Mouse (Mus musculus) hindbrain, embryonic 13.5 days (tissue): ENCODE data around the gene Klhl36. TPM values are rescaled to one million over a fixed set of nuclear protein-coding genes. Genes with fewer than 3 reads are reported as not detected.

Experiments used
- ATAC-seq: fragments of 200-750 bp; cut with Nextera tagmentation; 2 replicates; pipeline ENCODE4 v1.8.0; 2017; ENCODE audit warnings: moderate TSS enrichment; ENCODE audit not compliant: low FRiP score
- H3K27ac ChIP-seq: fragments of 300-500 bp; sonication (generic); 2 replicates; pipeline ENCODE4 v1.5.1; 2015; ENCODE audit warnings: inconsistent platforms, mild to moderate bottlenecking, moderate library complexity
- H3K27me3 ChIP-seq: fragments of 300-500 bp; sonication (generic); 2 replicates; pipeline ENCODE4 v1.6.1; 2015; ENCODE audit warnings: mild to moderate bottlenecking, inconsistent platforms
- H3K36me3 ChIP-seq: fragments of 300-500 bp; sonication (generic); 2 replicates; pipeline ENCODE4 v1.6.1; 2015; ENCODE audit warnings: mild to moderate bottlenecking, inconsistent platforms
- H3K4me1 ChIP-seq: fragments of 300-500 bp; sonication (generic); replicated peaks from 2 replicates; pipeline ENCODE4 v1.6.1; 2015; ENCODE audit warnings: inconsistent platforms
- H3K4me2 ChIP-seq: fragments of 300-500 bp; sonication (generic); 2 replicates; pipeline ENCODE4 v1.6.1; 2015; ENCODE audit warnings: inconsistent platforms, mild to moderate bottlenecking, moderate library complexity
- H3K4me3 ChIP-seq: fragments of 300-500 bp; sonication (generic); 2 replicates; pipeline ENCODE4 v1.5.1; 2015; ENCODE audit warnings: mild to moderate bottlenecking, inconsistent platforms
- H3K9ac ChIP-seq: fragments of 300-500 bp; sonication (generic); 2 replicates; pipeline ENCODE4 v1.6.1; 2015; ENCODE audit warnings: mild to moderate bottlenecking, inconsistent platforms
- H3K9me3 ChIP-seq: fragments of 300-500 bp; sonication (generic); 2 replicates; pipeline ENCODE4 v1.6.1; 2016; ENCODE audit warnings: inconsistent platforms
- WGBS: fragments of 180-500 bp; shearing (Covaris S2); methylation state at CpG from one replicate; pipeline ENCODE4 v1.1.7; 2015; 5-methylcytosine and 5-hydroxymethylcytosine counted together
- polyA plus RNA-seq: library from polyadenylated mRNA; unstranded; fragments of >200 nt; fragmentation: Nextera tagmentation; extraction: Ambion mirVana; gene quantifications from 2 replicates; pipeline ENCODE4 v1.2.1, GENCODE M21; 2015

Klhl36 gene
- polyA plus RNA-seq, 1 experiment from 2014 or later: 14.6 TPM

DNA sequence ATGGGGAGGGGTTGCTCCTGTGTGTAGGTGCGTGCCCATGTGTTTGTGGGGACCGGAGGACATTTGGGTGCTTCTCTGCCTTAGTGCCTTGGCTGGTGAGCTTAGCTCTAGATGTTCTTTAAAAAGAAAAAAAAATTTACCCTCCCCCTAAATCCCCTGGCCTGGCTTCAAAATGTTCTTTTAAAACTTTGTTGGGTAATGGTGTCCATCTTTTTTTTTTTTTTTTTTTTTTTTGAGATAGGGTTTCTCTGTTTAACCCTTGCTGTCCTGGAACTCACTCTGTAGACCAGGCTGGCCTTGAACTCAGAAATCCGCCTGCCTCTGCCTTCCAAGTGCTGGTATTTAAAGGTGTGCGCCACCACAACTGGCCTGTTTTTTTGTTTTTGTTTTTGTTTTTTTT, 53.2 kb downstream of the Klhl36 start:
- Histone ChIP-seq H3K4me1 (peaks cover 54% of the 10 kb centered on the region), H3K9ac (peak overlapping the region; percentile 44; the same call in 1 of the 2 replicates), H3K4me3 (no peak overlapping the region), H3K27ac (no peak overlapping the region), H3K9me3 (no peaks in the 10 kb centered on the region), H3K36me3 (peaks cover 3% of the 10 kb centered on the region; the same call in 1 of the 2 replicates), H3K27me3 (no peaks in the 10 kb centered on the region), H3K4me2 (no peak overlapping the region)
- 89% methylated on average over 4 of the region's 4 CpGs for WGBS
- no peak for ATAC-seq

DNA sequence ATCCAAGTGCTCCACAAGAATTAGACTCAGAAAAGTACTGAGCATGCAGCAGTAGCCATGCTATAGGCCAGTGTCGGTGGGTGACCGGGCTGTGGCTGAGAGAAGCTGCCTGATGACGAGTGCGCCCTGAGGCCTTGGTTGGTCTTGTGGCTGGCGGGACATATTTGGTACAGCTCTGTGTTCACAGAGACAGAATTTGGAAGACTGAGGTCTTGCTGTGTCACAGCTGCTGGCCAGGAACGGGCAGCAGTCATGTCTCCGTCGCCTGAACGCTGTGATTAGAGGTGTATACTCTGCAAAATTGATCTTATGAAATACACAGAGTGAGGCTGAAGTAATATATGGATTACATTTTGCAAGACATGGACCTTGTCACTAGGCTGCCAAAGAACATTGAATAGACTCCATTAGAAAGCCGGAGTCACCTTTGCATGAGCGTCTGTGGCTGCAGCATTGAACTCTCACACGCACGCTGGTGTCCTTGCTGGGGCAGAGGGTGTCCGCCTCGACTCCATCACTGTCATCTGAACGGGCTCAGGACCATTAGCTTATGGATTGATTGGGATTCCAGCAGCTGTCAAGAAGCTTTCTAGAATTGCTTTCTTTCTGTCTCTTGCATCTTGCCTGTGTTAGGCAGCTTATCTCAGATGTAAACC, 54.3 kb downstream of the Klhl36 start:
- 73% methylated on average over 16 of the region's 16 CpGs for WGBS
- Histone ChIP-seq H3K9me3 (no peaks in the 10 kb centered on the region), H3K27me3 (no peaks in the 10 kb centered on the region), H3K27ac (0 out of 2 replicates have a peak overlapping the region, but pooled peaks have one; percentile 9), H3K4me3 (no peak overlapping the region), H3K36me3 (peaks cover 3% of the 10 kb centered on the region; the same call in 1 of the 2 replicates), H3K4me1 (peaks cover 54% of the 10 kb centered on the region), H3K4me2 (0 out of 2 replicates have a peak overlapping the region, but pooled peaks have one; percentile 0), H3K9ac (peak overlapping the region; percentile 36; the same call in 1 of the 2 replicates)
- no peak for ATAC-seq

DNA sequence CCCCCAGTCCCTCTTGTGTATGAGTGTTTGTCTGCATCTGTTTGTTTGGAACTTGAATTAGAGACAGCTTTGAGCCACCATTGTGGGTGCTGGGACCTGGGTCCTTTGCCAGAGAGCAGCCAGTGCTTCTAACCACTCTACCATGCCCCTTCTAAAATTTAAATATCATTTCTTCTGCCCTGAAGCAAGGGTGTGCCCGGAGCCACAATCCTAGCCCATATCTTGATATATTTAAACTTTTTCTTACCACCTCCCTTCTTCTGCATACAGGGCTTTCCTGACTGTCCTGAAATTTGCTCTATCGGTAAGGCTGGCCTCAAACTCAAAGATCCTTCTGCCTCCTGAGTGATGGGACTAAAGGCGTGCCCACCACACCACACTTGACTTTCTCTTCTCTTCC, 55.3 kb downstream of the Klhl36 start:
- no peaks in the 10 kb centered on the region for H3K9me3 ChIP-seq
- WGBS: 92% methylated on average over 3 of the region's 3 CpGs
- peaks cover 50% of the 10 kb centered on the region for H3K4me1 ChIP-seq
- H3K27ac ChIP-seq: no peak overlapping the region
- no peak for ATAC-seq
- H3K4me2 ChIP-seq: no peak overlapping the region
- H3K36me3 ChIP-seq: peaks cover 3% of the 10 kb centered on the region; the same call in 1 of the 2 replicates
- no peaks in the 10 kb centered on the region for H3K27me3 ChIP-seq
- H3K9ac ChIP-seq: no peak overlapping the region
- H3K4me3 ChIP-seq: no peak overlapping the region

DNA sequence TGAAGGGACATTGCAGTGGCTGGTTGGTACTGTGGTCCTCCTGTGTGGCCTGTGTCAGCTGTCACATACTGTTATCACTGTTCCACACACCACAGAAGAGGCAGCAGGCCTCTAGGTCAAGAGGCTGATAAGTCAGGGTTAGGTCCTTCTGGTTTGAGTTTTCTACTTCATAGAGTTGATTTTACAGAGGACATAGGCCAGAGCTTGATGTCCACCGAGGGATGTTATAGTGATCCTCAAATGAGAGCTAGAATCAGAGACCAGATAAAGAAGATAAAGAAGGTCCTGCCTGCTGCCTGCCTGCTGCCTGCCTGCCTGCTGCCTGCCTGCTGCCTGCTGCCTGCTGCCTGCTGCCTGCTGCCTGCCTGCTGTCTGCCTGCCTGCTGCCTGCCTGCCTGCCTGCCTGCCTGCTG, 56.1 kb downstream of the Klhl36 start:
- ATAC-seq: no peak
- 94% methylated on average over 1 of the region's 1 CpGs for WGBS
- Histone ChIP-seq H3K4me2 (no peak overlapping the region), H3K27me3 (no peaks in the 10 kb centered on the region), H3K27ac (no peak overlapping the region), H3K36me3 (peaks cover 3% of the 10 kb centered on the region; the same call in 1 of the 2 replicates), H3K9ac (no peak overlapping the region), H3K4me1 (peaks cover 46% of the 10 kb centered on the region), H3K4me3 (no peak overlapping the region), H3K9me3 (no peaks in the 10 kb centered on the region)

DNA sequence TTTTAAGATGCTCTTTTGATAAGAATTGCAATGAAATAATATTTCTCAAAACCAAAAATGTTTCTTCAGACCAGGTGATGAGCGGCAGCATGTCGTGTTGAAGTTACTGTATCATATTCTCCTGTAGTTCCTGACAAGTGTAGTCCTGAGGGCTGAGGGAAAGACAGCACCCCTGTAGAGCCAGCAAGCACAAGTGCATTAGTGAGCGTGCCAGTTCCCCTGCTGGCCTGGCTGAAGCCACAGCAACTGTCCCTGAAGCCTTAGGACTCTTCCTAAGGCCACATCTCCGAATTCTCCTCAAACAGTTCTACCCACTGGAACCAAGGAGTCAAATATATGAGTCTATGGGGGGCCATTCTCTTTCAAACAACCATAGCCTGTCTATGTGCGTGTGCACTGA, 61.2 kb downstream of the Klhl36 start:
- Histone ChIP-seq H3K4me2 (no peak overlapping the region), H3K27ac (no peak overlapping the region), H3K36me3 (peaks cover 3% of the 10 kb centered on the region; the same call in 1 of the 2 replicates), H3K9me3 (no peaks in the 10 kb centered on the region), H3K4me1 (peaks cover 29% of the 10 kb centered on the region), H3K9ac (peak overlapping the region; percentile 39; the same call in 1 of the 2 replicates), H3K4me3 (no peak overlapping the region), H3K27me3 (no peaks in the 10 kb centered on the region)
- no peak for ATAC-seq
- WGBS: 70% methylated on average over 5 of the region's 5 CpGs

DNA sequence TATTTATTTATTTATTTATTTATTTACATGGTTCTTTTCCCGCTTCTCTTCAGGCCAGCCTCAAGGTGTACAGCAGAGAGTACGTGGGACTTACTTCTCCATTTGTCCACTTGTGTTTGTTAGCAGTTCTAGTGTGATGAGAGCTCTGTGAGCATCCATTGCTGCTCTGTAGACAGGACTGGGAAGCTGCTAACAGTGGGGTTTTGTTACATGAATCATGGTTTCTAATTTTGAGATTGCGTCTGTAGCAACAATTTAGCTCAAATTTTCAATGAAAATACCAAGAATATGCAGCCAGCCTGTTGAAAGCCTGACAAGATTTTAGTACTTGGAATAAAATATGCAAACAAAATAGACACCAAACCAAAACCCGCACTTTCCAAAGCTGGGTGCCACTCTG, 63.4 kb downstream of the Klhl36 start:
- no peaks in the 10 kb centered on the region for H3K27me3 ChIP-seq
- H3K4me1 ChIP-seq: peaks cover 31% of the 10 kb centered on the region
- H3K4me3 ChIP-seq: no peak overlapping the region
- no peaks in the 10 kb centered on the region for H3K9me3 ChIP-seq
- no peak for ATAC-seq
- H3K9ac ChIP-seq: no peak overlapping the region
- no peak overlapping the region for H3K27ac ChIP-seq
- H3K36me3 ChIP-seq: no peaks in the 10 kb centered on the region
- WGBS: 89% methylated on average over 4 of the region's 4 CpGs
- H3K4me2 ChIP-seq: no peak overlapping the region

DNA sequence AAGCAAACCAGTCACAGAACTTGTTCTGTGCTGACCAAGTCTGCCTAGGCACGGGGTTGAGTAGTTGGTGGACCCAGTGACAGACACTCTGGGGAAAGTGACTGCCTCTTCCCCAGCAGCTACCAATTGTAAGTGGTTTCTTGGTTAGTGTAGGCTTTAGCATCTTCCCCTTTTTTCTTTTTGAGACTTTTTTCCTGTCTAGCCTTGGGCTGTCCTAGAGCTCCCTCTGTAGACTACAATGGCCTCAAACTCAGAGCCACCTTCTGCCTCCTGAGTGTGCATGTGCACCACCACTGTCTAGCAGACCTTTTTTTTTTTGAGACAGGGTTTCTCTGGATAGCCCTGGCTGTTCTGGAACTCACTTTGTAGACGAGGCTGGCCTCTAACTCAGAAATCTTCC, 64.4 kb downstream of the Klhl36 start:
- H3K4me3 ChIP-seq: no peak overlapping the region
- H3K4me1 ChIP-seq: peaks cover 33% of the 10 kb centered on the region
- no peak overlapping the region for H3K4me2 ChIP-seq
- no peaks in the 10 kb centered on the region for H3K27me3 ChIP-seq
- no peak overlapping the region for H3K27ac ChIP-seq
- H3K9ac ChIP-seq: no peak overlapping the region
- no peaks in the 10 kb centered on the region for H3K9me3 ChIP-seq
- H3K36me3 ChIP-seq: no peaks in the 10 kb centered on the region
- WGBS: 85% methylated on average over 2 of the region's 2 CpGs
- no peak for ATAC-seq

Other genes starting within 250 kb of the Klhl36 start
- gene Adad2, start 249.5 kb upstream of the Klhl36 start, polyA plus RNA-seq: not detected in 2 replicates
- 0.09 TPM in 1 of 2 replicates, not detected in the other for gene Kcng4, start 226.6 kb upstream of the Klhl36 start, polyA plus RNA-seq
- gene Wfdc1, start 195.9 kb upstream of the Klhl36 start, polyA plus RNA-seq: 3.3 and 3.5 TPM in 2 replicates
- 0.21 TPM in 1 of 2 replicates, not detected in the other for gene Atp2c2, start 162.3 kb upstream of the Klhl36 start, polyA plus RNA-seq
- 11.8 and 12.8 TPM in 2 replicates for gene Tldc1, start 83.8 kb upstream of the Klhl36 start, polyA plus RNA-seq
- 98.1 and 106 TPM in 2 replicates for gene Cotl1, start 21.7 kb upstream of the Klhl36 start, polyA plus RNA-seq
- 123 and 126 TPM in 2 replicates for gene Usp10, start 48.1 kb downstream of the Klhl36 start, polyA plus RNA-seq
- gene Gm20388, start 48.6 kb downstream of the Klhl36 start, polyA plus RNA-seq: 1.9 and 4.1 TPM in 2 replicates
- 3.1 and 3.5 TPM in 2 replicates for gene Crispld2, start 130.2 kb downstream of the Klhl36 start, polyA plus RNA-seq
- 27.9 and 29.3 TPM in 2 replicates for gene Zdhhc7, start 239.2 kb downstream of the Klhl36 start, polyA plus RNA-seq